Mouse (Mus musculus) central nervous system, embryonic 11.5 days (tissue): ENCODE data around the gene Sim1. TPM values are rescaled to one million over a fixed set of nuclear protein-coding genes. Genes with fewer than 3 reads are reported as not detected.

Experiments used
- polyA plus RNA-seq: library from polyadenylated mRNA; depleted of rRNA; stranded (reverse); fragments of >200 nt; gene quantifications from 2 replicates; pipeline ENCODE4 v1.2.3, GENCODE M21; 2012; rRNA removed

Gene Sim1
- polyA plus RNA-seq: 2.8 and 3.1 TPM in 2 replicates

DNA sequence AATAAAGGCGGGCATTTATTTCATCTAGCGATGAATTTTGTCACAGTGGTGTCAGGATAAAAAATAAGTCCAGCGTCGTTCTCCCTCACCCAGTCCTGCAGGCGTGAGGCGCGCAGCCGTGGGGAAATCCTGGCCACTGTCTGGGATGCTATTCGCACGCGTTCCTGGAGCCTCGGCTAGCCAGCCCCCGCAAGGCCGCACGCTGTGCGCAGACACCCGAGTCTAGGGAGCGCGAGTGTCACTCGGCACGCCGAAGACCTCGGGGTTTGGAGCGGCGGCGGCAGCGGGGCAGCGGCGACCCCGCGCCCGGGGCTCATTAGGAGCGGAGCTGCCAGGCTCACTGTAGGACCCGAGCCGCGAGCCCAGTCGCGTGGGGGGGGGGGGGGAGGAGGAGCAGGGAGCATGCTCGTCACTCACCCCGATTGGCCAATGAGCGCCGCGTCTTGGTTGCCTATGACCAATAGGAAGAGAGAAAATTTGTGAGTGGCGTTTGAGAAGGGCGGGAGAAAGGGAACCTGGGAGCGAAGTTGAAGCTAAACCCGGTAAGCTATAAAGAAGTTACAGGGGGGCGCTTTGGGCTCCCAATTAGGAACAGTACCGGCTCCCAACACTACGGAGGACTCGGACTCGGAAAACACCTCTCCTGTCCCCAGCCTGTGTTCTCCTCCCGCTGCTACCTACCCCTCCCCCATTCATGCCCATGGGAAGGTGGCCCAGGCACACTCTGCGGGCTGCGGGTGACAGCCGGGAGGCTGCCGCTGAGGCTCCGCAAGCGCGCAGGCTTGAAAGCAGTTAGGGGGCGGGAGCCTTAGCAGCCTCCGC, at the start of gene Sim1:
Sim1 (plus strand) TSS at position 585 of the 822 bp plus-strand sequence.

